Mouse (Mus musculus) intestine, embryonic 14.5 days (tissue): ENCODE results near the gene D11Wsu47e. TPM values are rescaled to one million over a fixed set of nuclear protein-coding genes. Genes with fewer than 3 reads are reported as not detected.

Source experiments
- ATAC-seq: fragments of 200-750 bp; cut with Nextera tagmentation; replicated peaks from 2 replicates; pipeline ENCODE4 v1.8.0; 2017; ENCODE audit warnings: low read depth, moderate number of reproducible peaks, moderate TSS enrichment, moderate library complexity; ENCODE audit not compliant: low FRiP score, low TSS enrichment
- DNase-seq: peaks from one replicate; pipeline ENCODE4 v3.0.0-alpha.2; 2018; ENCODE audit warnings: low spot score
- H3K27ac ChIP-seq: fragments of 300-500 bp; sonication (generic); 2 replicates; pipeline ENCODE4 v1.5.1; 2014; ENCODE audit warnings: low read depth, mild to moderate bottlenecking, control low read depth
- H3K27me3 ChIP-seq: fragments of 300-500 bp; sonication (generic); replicated peaks from 2 replicates; pipeline ENCODE4 v1.6.1; 2014; ENCODE audit warnings: low read length, control low read depth; ENCODE audit not compliant: control insufficient read depth, insufficient read depth
- H3K36me3 ChIP-seq: fragments of 300-500 bp; sonication (generic); 2 replicates; pipeline ENCODE4 v1.6.1; 2014; ENCODE audit warnings: low read length, control low read depth; ENCODE audit not compliant: control insufficient read depth, insufficient read depth
- H3K4me1 ChIP-seq: fragments of 300-500 bp; sonication (generic); replicated peaks from 2 replicates; pipeline ENCODE4 v1.6.1; 2014; ENCODE audit warnings: low read length, control low read depth, mixed read lengths; ENCODE audit not compliant: control insufficient read depth, insufficient read depth
- H3K4me2 ChIP-seq: fragments of 300-500 bp; sonication (generic); 2 replicates; pipeline ENCODE4 v1.6.1; 2014; ENCODE audit warnings: low read length
- H3K4me3 ChIP-seq: fragments of 300-500 bp; sonication (generic); 2 replicates; pipeline ENCODE4 v1.5.1; 2014; ENCODE audit warnings: low read depth, low read length, control low read depth, mixed read lengths
- H3K9ac ChIP-seq: fragments of 300-500 bp; sonication (generic); 2 replicates; pipeline ENCODE4 v1.6.1; 2014; ENCODE audit warnings: mild to moderate bottlenecking, low read length
- H3K9me3 ChIP-seq: fragments of 300-500 bp; sonication (generic); 2 replicates; pipeline ENCODE4 v1.6.1; 2016; ENCODE audit warnings: low read length, control low read depth; ENCODE audit not compliant: control insufficient read depth
- WGBS: fragments of 180-500 bp; shearing (Covaris S2); extraction: QIAGEN DNeasy Blood & Tissue Kit; methylation state at CpG from one replicate; pipeline ENCODE4 v1.1.7; 2014; 5-methylcytosine and 5-hydroxymethylcytosine counted together
- polyA plus RNA-seq: library from polyadenylated mRNA; unstranded; fragments of >200 nt; fragmentation: Nextera tagmentation; extraction: Ambion mirVana; gene quantifications from 2 replicates; pipeline ENCODE4 v1.2.1, GENCODE M21; 2014

D11Wsu47e gene
- 22.9 and 23.9 TPM in 2 replicates for polyA plus RNA-seq

DNA sequence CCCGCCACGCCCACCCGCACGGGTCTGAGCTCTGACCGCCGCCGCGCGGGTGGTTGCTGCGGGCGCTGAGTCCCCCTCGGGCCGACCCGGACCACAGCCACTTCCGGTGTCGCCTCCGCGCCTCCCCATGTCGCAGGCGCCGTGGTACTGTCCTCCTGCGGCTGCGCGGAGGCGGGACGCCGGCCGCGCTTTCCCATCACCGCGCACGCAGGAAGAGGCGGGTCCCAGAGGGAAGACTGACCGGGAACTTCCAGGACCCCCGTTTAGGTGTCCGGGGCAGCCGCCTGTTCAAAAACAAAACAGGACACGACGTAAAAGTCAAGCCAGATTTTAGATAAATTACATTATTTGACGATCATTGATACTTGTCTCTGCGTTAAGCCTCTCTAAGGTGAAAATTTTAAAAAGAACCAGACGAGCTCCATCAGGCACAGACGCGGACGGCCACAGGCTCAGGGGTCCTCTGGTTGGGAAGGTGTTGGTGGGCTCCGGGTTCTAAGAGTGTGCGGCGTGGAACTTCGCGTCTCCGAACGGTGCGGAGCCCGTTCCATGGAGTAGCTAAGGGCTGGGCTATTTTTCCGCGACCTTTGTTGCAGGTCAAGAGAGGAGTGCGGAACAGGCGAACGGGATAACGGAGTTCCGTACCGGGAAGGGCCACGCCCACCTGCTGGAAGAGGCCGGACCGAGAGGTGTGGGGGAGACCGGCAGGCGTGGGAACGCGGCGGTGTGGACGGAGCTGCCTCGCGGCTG lies at the start of gene D11Wsu47e, which contains the start of gene Fam104a:
D11Wsu47e (plus strand) TSS at position 456 of the 750 bp plus-strand sequence.
Fam104a (minus strand) TSS at position 199 of the 750 bp plus-strand sequence.
- DNase-seq (peak; percentile 99), ATAC-seq (peak; percentile 94)
- Histone ChIP-seq H3K9me3 (no peaks in the 10 kb centered on the region), H3K4me1 (peaks cover 27% of the 10 kb centered on the region), H3K27me3 (no peaks in the 10 kb centered on the region), H3K4me2 (peak within 1 kb of the TSS; percentile 83), H3K27ac (peak within 1 kb of the TSS; percentile 94), H3K36me3 (peaks cover 16% of the 10 kb centered on the region), H3K9ac (peak within 1 kb of the TSS; percentile 85), H3K4me3 (peak within 1 kb of the TSS; percentile 93)
- WGBS: under 1% methylated on average over 68 of the region's 73 CpGs

DNA sequence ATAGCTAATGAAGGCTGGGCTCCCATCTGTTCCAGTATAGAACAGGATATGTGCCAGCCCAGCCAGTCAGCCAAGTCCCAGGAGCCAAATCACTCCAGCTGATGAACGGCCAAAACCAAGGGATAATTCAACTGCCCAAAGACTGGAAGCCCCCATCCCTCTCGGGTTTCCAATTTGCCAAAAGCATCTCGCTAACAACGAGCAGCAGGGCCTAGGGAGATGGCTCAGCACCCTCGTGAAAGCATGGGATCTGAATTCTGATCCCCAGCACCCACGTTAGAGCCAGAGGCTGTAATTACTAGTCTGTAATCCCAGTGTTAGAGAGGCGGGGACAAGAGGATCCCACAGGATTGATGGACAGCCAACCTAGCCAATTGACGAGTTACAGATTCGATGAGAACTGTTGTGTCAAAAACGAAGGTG lies 49.5 kb upstream of the D11Wsu47e start:
- H3K4me2 ChIP-seq: no peak overlapping the region
- H3K9ac ChIP-seq: no peak overlapping the region
- ATAC-seq (no peak), DNase-seq (no peak)
- no peaks in the 10 kb centered on the region for H3K27me3 ChIP-seq
- no peak overlapping the region for H3K27ac ChIP-seq
- 74% methylated on average over 10 of the region's 10 CpGs for WGBS
- H3K4me1 ChIP-seq: no peaks in the 10 kb centered on the region
- no peaks in the 10 kb centered on the region for H3K36me3 ChIP-seq
- H3K4me3 ChIP-seq: no peak overlapping the region
- no peaks in the 10 kb centered on the region for H3K9me3 ChIP-seq

DNA sequence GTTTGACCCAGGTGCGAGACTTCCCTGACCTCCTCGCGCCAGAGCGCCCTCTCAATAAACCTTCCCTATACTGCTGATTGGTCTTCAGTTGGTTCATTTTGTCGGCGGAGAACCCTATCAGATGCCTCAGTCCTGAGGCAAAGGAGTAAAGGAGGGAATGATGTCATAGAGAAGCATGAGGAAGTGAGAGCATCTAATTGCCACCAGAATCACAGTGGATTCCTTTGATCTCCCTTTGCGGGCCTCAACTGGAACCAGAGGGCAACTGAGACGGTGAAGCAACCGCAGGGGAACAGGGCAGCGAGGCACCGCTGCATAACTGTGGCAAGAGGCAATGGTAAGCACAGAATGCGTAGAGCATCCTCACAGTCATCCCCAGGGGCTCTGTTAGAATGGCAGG lies 45.5 kb upstream of the D11Wsu47e start:
- Histone ChIP-seq H3K4me1 (no peaks in the 10 kb centered on the region), H3K4me2 (no peak overlapping the region), H3K27me3 (no peaks in the 10 kb centered on the region), H3K9me3 (no peaks in the 10 kb centered on the region), H3K9ac (no peak overlapping the region), H3K27ac (no peak overlapping the region), H3K36me3 (no peaks in the 10 kb centered on the region), H3K4me3 (no peak overlapping the region)
- ATAC-seq: no peak
- DNase-seq: no peak
- 91% methylated on average over 12 of the region's 12 CpGs for WGBS

DNA sequence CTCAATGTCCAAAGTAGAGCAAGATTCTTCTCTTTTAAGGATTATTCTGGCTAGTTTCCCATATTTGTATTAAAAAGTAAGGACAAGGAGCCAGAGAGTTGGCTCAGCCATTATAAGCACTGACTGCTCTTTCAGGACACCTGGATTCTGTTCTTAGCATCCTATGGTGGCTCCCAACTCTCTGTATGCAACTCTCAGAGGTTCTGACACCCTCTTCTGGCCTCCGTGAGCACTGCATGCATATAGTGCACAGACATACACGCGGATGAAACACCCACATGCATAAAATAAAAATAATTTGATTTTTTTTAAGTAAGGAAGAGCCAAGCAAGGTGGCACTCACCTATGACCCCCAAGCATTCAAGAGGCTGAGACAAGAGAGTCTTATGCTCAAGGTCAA lies 39.0 kb upstream of the D11Wsu47e start:
- H3K9me3 ChIP-seq: no peaks in the 10 kb centered on the region
- H3K27ac ChIP-seq: no peak overlapping the region
- peaks cover 10% of the 10 kb centered on the region for H3K4me1 ChIP-seq
- H3K27me3 ChIP-seq: no peaks in the 10 kb centered on the region
- WGBS: 91% methylated on average over 3 of the region's 3 CpGs
- no peaks in the 10 kb centered on the region for H3K36me3 ChIP-seq
- ATAC-seq (no peak), DNase-seq (no peak)
- no peak overlapping the region for H3K4me2 ChIP-seq
- no peak overlapping the region for H3K4me3 ChIP-seq
- H3K9ac ChIP-seq: no peak overlapping the region

DNA sequence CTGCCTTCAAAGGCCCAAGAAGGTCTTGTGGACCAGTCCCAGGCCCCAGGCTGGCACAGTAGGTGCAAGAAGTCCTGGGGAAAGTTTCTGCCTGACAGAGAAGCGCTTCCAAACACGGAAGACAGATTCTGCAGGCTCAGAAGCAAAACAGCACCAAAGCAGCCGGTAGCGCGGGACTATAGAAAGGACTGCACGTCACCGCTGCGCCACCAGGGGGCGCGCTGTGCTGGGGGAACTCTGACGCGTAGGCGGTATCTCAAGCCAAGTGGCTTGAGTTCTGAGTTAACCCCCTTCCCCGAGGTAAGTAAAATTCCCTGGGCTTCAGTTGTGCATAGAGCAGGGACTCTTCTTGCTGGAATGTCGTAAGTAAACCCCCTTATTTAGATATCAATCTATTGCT lies 36.1 kb upstream of the D11Wsu47e start:
- peaks cover 19% of the 10 kb centered on the region for H3K4me1 ChIP-seq
- no peak for ATAC-seq
- H3K27me3 ChIP-seq: no peaks in the 10 kb centered on the region
- H3K4me3 ChIP-seq: no peak overlapping the region
- no peak overlapping the region for H3K27ac ChIP-seq
- peak; percentile 92 for DNase-seq
- H3K9me3 ChIP-seq: no peaks in the 10 kb centered on the region
- H3K9ac ChIP-seq: 0 out of 2 replicates have a peak overlapping the region, but pooled peaks have one; percentile 7
- WGBS: 3% methylated on average over 15 of the region's 15 CpGs
- peak overlapping the region; percentile 84; the same call in 1 of the 2 replicates for H3K4me2 ChIP-seq
- peaks cover 12% of the 10 kb centered on the region for H3K36me3 ChIP-seq

DNA sequence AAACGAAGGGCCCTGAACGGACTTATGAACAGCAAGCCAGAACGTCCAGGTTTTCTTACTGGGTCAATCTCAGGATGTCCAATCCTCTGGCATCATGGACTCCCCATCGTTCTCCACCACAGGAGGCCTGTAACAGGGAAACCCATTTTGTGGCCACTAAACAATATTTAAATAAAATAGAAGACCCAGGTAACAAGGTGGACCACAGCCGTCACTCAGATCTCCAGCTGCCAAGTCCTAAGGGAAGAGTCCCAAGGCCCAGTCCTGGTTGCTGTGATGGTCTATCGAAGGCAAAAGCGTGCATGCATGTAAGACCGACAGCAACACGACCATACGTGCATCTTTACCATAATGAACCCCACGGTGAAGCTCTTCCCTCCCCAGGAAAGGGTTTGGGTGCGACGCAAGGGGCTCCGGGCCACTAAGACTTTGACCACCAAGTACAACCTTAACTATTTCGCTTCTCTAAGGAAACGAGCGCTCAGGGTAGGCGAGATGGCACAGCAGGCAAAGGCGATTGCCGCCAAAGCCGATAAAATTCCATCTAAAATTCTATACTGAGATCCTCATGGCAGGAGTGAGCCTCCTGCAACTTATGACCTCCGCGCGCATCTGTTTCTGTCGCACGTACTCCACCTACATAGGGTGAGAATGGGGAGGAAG lies 35.4 kb upstream of the D11Wsu47e start, which contains the start of gene Cog1:
Cog1 (plus strand) TSS at position 480 of the 663 bp plus-strand sequence.
- Histone ChIP-seq H3K27me3 (no peaks in the 10 kb centered on the region), H3K4me3 (peak within 1 kb of the TSS; percentile 95), H3K9me3 (no peaks in the 10 kb centered on the region), H3K4me2 (peak within 1 kb of the TSS; percentile 84), H3K4me1 (peaks cover 19% of the 10 kb centered on the region), H3K9ac (peak within 1 kb of the TSS; percentile 93), H3K36me3 (peaks cover 19% of the 10 kb centered on the region), H3K27ac (peak within 1 kb of the TSS; percentile 82)
- WGBS: 43% methylated on average over 26 of the region's 26 CpGs
- no peak for DNase-seq
- no peak; the same call in 1 of the 2 replicates for ATAC-seq

DNA sequence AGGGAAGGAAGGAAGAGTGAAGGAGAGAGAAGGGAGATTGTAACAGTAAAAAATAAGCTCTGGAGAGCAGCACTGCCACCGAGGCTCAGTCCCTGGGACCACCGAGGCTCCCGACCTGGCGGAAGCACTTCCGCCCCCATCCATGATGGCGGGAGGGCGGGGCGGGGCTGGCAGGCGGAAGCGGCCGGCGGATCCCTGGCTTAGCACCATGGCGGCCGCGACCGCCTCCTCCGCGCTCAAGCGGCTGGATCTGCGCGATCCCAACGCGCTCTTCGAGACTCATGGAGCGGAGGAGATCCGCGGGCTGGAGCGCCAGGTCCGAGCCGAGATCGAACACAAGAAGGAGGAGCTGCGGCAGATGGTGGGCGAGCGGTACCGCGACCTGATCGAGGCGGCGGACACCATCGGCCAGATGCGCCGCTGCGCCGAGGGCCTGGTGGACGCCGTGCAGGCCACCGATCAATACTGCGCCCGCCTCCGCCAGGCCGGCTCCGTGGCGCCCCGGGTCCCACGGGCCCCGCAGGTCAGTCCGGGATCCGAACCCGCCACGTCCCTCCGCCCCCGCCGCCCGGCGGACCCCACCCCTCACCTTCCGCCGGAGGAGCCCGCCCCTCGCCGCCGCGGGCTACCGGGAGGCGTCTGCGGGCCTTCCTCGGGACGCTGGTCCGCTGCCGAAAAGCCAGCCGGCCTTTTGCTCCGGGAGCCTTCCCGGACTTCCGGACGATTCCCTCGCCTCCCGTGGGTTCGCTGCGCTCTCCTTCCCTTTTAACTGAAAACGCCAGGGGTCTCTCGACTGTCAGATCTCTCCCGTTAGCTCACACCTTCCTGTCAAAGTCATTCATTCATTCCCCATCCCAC lies 34.6 kb upstream of the D11Wsu47e start, which contains the start of gene Slc39a11:
Slc39a11 (minus strand) TSS at position 727 of the 858 bp plus-strand sequence.
- Histone ChIP-seq H3K9ac (peak within 1 kb of the TSS; percentile 93), H3K4me1 (peaks cover 19% of the 10 kb centered on the region), H3K9me3 (no peaks in the 10 kb centered on the region), H3K27me3 (no peaks in the 10 kb centered on the region), H3K4me2 (peak within 1 kb of the TSS; percentile 84), H3K36me3 (peaks cover 26% of the 10 kb centered on the region), H3K4me3 (peak within 1 kb of the TSS; percentile 95), H3K27ac (peak within 1 kb of the TSS; percentile 82)
- DNase-seq: peak; percentile 91
- peak; percentile 80 for ATAC-seq
- under 1% methylated on average over 67 of the region's 91 CpGs for WGBS
